Mouse (Mus musculus): ENCODE measurements at regions not wholly inside any gene's neighbourhood (a gene's known extent, or its start where the extent isn't known, plus 50 kb on each side); places are given as distances from the start of the nearest gene placed in this dataset.

DNA sequence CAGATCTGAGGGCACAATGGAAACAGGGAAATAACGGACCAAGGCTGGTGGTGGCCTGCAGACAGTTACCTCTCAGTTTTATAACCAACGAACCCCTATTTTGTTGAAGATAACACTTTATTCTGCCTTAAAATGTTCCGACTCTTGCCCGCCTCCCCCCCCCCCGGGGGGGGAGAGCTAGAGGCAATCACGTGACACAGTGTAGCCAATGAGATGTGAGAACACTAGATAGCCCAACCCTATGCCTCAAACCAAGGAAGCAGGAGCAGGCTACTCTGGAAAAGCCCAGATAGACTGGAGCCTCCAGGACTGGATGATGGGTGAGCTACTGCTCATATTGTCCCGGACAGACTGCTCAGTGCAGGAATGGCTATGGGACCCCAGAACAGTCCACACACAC is 272.9 kb downstream of the Ptpru start:
- no peak for DNase-seq (ENCODE audit: low spot score)

- DNase-seq (ENCODE audit: low spot score) = no peak
These were observed 270.8 kb downstream of the Ptpru start for GRCm38 (mm10) chr4:131567241-131567640.

GRCm38 (mm10) chr4:131569156-131569555 is 268.9 kb downstream of the Ptpru start:
- no peak for DNase-seq (ENCODE audit: low spot score)

DNA sequence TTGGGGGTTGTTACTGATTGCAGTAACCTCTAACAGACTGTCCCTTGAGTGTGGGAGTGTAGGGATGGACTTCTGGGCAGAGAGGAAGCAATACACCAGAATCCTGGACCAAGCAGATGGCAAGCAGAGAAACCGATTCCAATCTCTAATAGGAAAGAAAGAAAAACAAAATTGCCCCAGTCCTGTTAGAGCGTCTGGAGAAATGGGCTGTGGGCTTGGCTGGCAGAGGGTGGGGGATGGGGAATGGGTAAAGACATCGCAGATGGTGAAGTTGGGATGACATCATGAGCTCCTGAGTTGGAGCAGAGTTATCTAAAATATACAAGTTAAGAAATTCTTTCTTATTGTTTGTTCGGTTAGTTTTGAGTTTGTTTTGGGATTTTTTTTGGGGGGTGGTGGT is 260.5 kb downstream of the Ptpru start:
- no peak for DNase-seq (ENCODE audit: low spot score)

DNA sequence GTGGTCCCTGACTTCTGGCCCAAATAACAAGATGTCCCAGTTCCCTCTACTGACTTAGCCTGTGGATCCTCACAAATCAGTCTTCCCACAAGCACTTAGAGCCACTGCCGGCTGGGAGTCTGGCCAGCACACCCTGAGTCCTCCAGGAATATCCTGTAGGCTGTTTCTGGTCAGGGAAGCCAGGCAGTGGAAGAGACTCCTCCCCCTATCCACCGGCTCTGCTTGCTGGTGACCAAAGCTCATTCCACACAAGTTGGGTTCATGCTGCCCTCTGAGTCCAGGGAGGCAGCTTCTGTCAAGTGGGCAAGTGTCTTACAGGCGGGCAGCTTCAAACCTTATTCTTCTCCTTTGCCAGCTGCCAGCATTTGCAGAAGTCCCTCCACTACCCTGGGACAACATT is 252.1 kb downstream of the Ptpru start:
- no peak for DNase-seq (ENCODE audit: low spot score)

DNA sequence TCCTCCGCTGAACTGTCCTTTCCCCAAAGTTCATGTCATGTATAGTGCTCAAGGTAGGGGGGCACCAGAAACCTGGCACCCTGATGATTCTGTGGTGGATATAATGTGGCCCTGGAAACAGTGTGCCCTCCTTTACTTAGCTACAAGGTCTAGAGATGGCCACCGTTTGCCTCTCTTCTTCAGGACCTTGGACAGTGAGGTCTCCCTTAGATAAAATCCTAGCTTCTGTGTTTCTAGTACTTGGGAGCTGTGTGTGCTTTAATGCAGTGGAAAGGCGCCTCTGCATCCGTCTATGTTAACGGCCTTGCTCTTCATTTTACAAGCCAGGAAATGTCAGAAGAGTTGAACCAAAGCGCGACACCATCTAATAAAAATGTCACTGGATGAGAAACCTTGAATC is 250.6 kb downstream of the Ptpru start:
- no peak for DNase-seq (ENCODE audit: low spot score)

GRCm38 (mm10) chr4:131590136-131590535 is 248.0 kb downstream of the Ptpru start:
- no peak for DNase-seq (ENCODE audit: low spot score)

- no peak for DNase-seq (ENCODE audit: low spot score)
These were observed 246.6 kb downstream of the Ptpru start for GRCm38 (mm10) chr4:131591456-131591855.

- no peak for DNase-seq (ENCODE audit: low spot score)
These were observed 240.1 kb downstream of the Ptpru start for GRCm38 (mm10) chr4:131597996-131598395.

GRCm38 (mm10) chr4:131614434-131614833 is 223.7 kb downstream of the Ptpru start:
- DNase-seq (ENCODE audit: low spot score) = no peak

DNA sequence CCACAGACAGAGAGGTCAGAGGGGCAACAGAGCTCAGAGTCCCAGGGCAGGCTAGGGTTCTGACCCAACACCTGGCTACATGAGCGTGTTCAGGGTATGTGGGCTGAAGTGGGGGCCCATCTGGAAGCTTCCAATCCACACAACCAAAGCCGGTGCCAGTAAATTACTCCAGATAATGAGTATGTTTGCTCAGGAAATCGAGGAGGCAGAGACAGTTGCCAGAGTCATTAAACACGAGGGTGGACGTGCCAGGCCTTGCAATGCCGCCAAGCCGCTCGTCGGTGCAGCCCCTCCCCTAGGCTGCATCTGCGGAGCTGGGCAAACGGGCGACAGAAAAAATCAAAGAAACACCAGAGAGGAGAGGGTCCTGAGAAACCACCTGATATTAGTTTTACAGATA is 222.5 kb downstream of the Ptpru start:
- DNase-seq (ENCODE audit: low spot score) = no peak

GRCm38 (mm10) chr4:131638105-131638504 is 200.0 kb downstream of the Ptpru start:
- DNase-seq (ENCODE audit: low spot score) = no peak

DNA sequence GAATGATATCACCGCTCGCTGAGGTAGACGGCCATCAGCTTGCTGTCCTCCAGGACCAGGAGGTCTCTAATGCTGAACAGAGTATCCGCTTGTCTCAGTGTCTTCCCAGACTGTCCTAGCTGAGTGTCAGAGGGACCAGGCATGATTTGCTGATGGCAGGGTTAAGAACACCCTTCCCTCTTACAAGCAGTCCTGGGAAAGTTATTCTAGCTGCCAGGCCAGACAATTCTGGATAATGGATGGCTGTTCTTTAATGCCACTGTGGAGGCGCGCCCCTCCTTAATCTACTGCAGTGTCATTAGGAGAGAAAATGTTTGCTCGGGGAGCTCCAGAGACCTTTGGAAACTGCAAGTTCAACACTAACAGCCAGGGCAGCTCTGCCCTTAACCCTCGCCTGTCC is 182.1 kb downstream of the Ptpru start:
- no peak for DNase-seq (ENCODE audit: low spot score)

DNA sequence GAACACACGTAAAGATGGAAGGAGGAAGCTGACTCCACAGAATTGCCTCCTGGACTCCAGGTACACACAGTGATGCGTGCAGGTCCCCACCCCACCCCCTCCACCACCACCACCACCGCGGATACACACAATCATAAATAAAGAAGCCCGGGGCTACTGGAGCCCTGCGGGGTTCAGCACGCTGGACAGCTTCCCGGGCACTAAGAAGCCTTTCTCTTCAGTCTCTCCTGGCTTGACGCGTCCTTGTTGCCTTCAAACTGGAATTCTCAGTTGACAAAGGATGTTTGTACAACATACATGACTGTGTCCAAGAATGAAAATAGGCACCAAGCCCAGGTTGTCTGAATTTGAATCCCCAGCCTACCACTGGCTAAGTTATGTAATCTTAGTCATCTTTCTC is 180.2 kb downstream of the Ptpru start:
- no peak for DNase-seq (ENCODE audit: low spot score)

GRCm38 (mm10) chr4:131660931-131661330 is 177.2 kb downstream of the Ptpru start:
- no peak for DNase-seq (ENCODE audit: low spot score)

GRCm38 (mm10) chr4:131671784-131672515 is 166.1 kb downstream of the Ptpru start:
- no peak for DNase-seq (ENCODE audit: low spot score)

DNA sequence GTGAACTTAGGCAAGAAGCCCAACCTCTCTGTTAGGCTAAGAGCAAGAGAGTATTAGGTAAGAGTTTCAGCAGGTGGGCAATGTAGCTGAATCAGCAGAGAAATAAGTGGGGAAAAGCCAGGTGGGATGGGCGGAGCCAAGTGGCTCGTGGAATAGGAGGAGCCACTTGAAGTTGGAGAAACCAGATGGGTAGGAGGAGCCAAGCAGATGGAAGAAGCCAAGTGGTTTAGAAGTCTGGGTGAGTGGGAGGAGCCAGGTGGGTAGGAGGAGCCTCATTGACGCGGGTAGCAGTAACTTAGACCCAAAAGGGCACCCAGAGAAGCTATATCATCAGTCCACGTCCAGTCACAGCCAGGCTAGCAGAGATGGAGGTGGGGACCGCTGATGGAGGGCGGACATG is 160.1 kb downstream of the Ptpru start:
- DNase-seq (ENCODE audit: low spot score) = no peak

- DNase-seq (ENCODE audit: low spot score) = no peak
These were observed 154.9 kb downstream of the Ptpru start for GRCm38 (mm10) chr4:131683176-131683575.

DNA sequence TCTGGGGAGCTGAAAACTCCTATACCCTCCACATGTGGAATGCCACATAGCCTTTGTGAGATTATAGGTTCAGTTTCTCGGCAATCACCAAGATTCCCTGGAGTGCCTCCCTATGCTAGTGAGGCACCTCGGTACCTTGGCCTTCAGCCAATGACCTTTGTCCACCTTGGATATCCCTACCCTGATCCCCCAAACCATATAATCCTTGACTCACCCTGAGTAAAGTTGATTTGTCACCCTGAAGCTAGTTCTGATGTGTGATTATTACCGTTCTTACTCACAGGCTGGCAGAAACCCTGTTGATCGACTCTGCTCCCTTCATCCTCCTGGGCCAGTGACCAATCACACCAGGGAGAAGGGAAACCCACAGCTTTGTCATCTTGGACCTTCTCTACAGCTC is 152.5 kb downstream of the Ptpru start:
- DNase-seq (ENCODE audit: low spot score) = no peak

GRCm38 (mm10) chr4:131694232-131694631 is 143.9 kb downstream of the Ptpru start:
- DNase-seq (ENCODE audit: low spot score) = peak; percentile 65

DNA sequence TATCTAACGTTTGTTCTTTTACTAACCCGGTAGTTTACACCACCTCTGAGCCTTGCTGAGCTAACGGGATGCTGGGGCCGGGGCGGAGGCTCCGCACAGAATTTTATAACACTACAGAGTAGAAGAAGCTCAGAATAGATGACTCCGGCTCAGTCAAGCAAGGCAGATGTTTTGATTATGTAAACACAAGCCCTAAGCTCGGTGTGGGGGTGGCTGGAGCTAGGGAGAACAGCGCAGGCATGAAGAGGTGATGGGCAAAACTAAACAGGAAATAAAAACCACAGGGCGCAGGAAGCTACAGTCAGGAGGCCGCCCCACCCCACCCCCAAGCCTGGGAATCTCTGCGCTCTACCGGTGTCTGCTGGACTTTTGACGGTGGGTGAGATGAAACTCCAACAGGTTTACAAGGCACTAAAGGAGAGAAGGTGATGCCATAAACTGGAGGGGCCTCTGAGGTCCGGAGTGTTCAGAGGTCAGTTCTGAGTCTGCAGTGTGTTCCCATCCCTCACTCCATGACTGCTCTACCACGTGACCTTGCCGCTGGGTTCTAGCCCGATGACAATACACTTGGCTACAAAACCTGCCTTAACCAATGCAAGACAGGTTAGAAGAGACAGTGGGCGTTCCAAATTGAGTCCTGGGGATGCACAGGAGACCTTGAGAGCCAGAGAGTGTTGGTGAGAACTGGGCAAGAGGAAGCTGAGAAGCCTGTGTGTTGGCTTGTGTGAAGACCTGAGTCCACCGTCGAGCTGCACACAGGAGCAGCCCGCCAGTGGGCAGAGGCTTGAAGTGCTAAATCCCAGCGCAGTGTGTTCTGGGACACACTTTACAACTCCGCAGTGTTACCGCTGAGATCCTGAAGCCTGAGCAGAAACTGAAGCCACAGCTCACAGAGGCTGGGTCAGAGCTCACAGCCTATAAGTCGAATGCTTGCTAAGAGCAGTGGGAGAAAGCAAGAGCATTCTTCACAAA is 141.9 kb downstream of the Ptpru start:
- DNase-seq (ENCODE audit: low spot score) = no peak
